Mouse (Mus musculus): ENCODE results near the gene Rtn4rl2. TPM values are rescaled to one million over a fixed set of nuclear protein-coding genes. Genes with fewer than 3 reads are reported as not detected.

Gene Rtn4rl2
- polyA plus RNA-seq, 1 experiment = 0.18 TPM

GRCm38 (mm10) chr2:84895495-84896198 lies 9.1 kb upstream of the Rtn4rl2 start:
- no peak overlapping the region for H3ac ChIP-seq (ENCODE audit: control insufficient read depth, insufficient read length, low read depth)
- no peak overlapping the region for H3K4me3 ChIP-seq (ENCODE audit: insufficient read depth, poor library complexity, severe bottlenecking)
- no peaks in the 10 kb centered on the region for H3K79me2 ChIP-seq (ENCODE audit: control insufficient read depth, insufficient read depth)
- no peaks in the 10 kb centered on the region for H3K79me3 ChIP-seq (ENCODE audit: low read depth)
- TF ChIP-seq FOSL1 (IDR thresholded peaks at IDR 0.05; ENCODE audit: insufficient read depth, low read length, poor library complexity, severe bottlenecking) (no peak), MAX (IDR thresholded peaks at IDR 0.05) (no peak), USF1 (IDR thresholded peaks at IDR 0.05; ENCODE audit: low read depth) (no peak)
- no peaks in the 10 kb centered on the region for H3K36me3 ChIP-seq (ENCODE audit: control insufficient read depth, insufficient read depth)
- H3K27me3 ChIP-seq (ENCODE audit: control insufficient read depth, insufficient read depth, insufficient read length) = peaks cover 17% of the 10 kb centered on the region

GRCm38 (mm10) chr2:84893359-84893758 lies 6.8 kb upstream of the Rtn4rl2 start:
- Histone ChIP-seq H3K36me3 (ENCODE audit: control insufficient read depth, insufficient read depth) (no peaks in the 10 kb centered on the region), H3K79me2 (ENCODE audit: control insufficient read depth, insufficient read depth) (no peaks in the 10 kb centered on the region), H3K79me3 (ENCODE audit: low read depth) (no peaks in the 10 kb centered on the region), H3ac (ENCODE audit: control insufficient read depth, insufficient read length, low read depth) (no peak overlapping the region), H3K27me3 (ENCODE audit: control insufficient read depth, insufficient read depth, insufficient read length) (peaks cover 18% of the 10 kb centered on the region), H3K4me3 (ENCODE audit: insufficient read depth, poor library complexity, severe bottlenecking) (no peak overlapping the region)
- TF ChIP-seq MAX (IDR thresholded peaks at IDR 0.05) (no peak), CTCF (IDR thresholded peaks at IDR 0.05; ENCODE audit: control insufficient read depth, insufficient read depth, insufficient read length) (no peak), CEBPB (IDR thresholded peaks at IDR 0.05; ENCODE audit: low read depth) (no peak), MYOD1 (IDR thresholded peaks at IDR 0.05; ENCODE audit: control insufficient read depth, insufficient read length, low read depth) (no peak), FOSL1 (IDR thresholded peaks at IDR 0.05; ENCODE audit: insufficient read depth, low read length, poor library complexity, severe bottlenecking) (no peak), USF1 (IDR thresholded peaks at IDR 0.05; ENCODE audit: low read depth) (no peak), MYOG (IDR thresholded peaks at IDR 0.05; ENCODE audit: control insufficient read depth, extremely low read depth, insufficient read length) (no peak)

- Histone ChIP-seq H3K27me3 (ENCODE audit: control insufficient read depth, insufficient read depth, insufficient read length) (peaks cover 45% of the 10 kb centered on the region), H3K79me2 (ENCODE audit: control insufficient read depth, insufficient read depth) (no peaks in the 10 kb centered on the region), H3K4me3 (ENCODE audit: insufficient read depth, poor library complexity, severe bottlenecking) (no peak overlapping the region), H3K79me3 (ENCODE audit: low read depth) (no peaks in the 10 kb centered on the region), H3K36me3 (ENCODE audit: control insufficient read depth, insufficient read depth) (no peaks in the 10 kb centered on the region), H3ac (ENCODE audit: control insufficient read depth, insufficient read length, low read depth) (no peak overlapping the region)
- TF ChIP-seq CTCF (IDR thresholded peaks at IDR 0.05; ENCODE audit: control insufficient read depth, insufficient read depth, insufficient read length) (peak; percentile 58), MAX (IDR thresholded peaks at IDR 0.05) (no peak), FOSL1 (IDR thresholded peaks at IDR 0.05; ENCODE audit: insufficient read depth, low read length, poor library complexity, severe bottlenecking) (no peak), USF1 (IDR thresholded peaks at IDR 0.05; ENCODE audit: low read depth) (no peak)
Observed at GRCm38 (mm10) chr2:84890045-84890340, 3.5 kb upstream of the Rtn4rl2 start.

GRCm38 (mm10) chr2:84889316-84890044 lies 3.0 kb upstream of the Rtn4rl2 start:
- TF ChIP-seq CEBPB (IDR thresholded peaks at IDR 0.05; ENCODE audit: low read depth) (no peak), CTCF (IDR thresholded peaks at IDR 0.05; ENCODE audit: control insufficient read depth, insufficient read depth, insufficient read length) (no peak), FOSL1 (IDR thresholded peaks at IDR 0.05; ENCODE audit: insufficient read depth, low read length, poor library complexity, severe bottlenecking) (no peak), USF1 (IDR thresholded peaks at IDR 0.05; ENCODE audit: low read depth) (no peak), MYOG (IDR thresholded peaks at IDR 0.05; ENCODE audit: control insufficient read depth, extremely low read depth, insufficient read length) (no peak), MAX (IDR thresholded peaks at IDR 0.05) (no peak), MYOD1 (IDR thresholded peaks at IDR 0.05; ENCODE audit: control insufficient read depth, insufficient read length, low read depth) (no peak)
- no peaks in the 10 kb centered on the region for H3K79me3 ChIP-seq (ENCODE audit: low read depth)
- no peaks in the 10 kb centered on the region for H3K79me2 ChIP-seq (ENCODE audit: control insufficient read depth, insufficient read depth)
- H3K27me3 ChIP-seq (ENCODE audit: control insufficient read depth, insufficient read depth, insufficient read length) = peaks cover 45% of the 10 kb centered on the region
- H3K4me3 ChIP-seq (ENCODE audit: insufficient read depth, poor library complexity, severe bottlenecking) = no peak overlapping the region
- no peaks in the 10 kb centered on the region for H3K36me3 ChIP-seq (ENCODE audit: control insufficient read depth, insufficient read depth)
- H3ac ChIP-seq (ENCODE audit: control insufficient read depth, insufficient read length, low read depth) = no peak overlapping the region

GRCm38 (mm10) chr2:84888657-84889315 lies 2.3 kb upstream of the Rtn4rl2 start:
- H3K79me2 ChIP-seq (ENCODE audit: control insufficient read depth, insufficient read depth) = no peaks in the 10 kb centered on the region
- H3K79me3 ChIP-seq (ENCODE audit: low read depth) = no peaks in the 10 kb centered on the region
- no peak overlapping the region for H3K4me3 ChIP-seq (ENCODE audit: insufficient read depth, poor library complexity, severe bottlenecking)
- H3ac ChIP-seq (ENCODE audit: control insufficient read depth, insufficient read length, low read depth) = no peak overlapping the region
- peaks cover 48% of the 10 kb centered on the region for H3K27me3 ChIP-seq (ENCODE audit: control insufficient read depth, insufficient read depth, insufficient read length)
- H3K36me3 ChIP-seq (ENCODE audit: control insufficient read depth, insufficient read depth) = no peaks in the 10 kb centered on the region
- TF ChIP-seq CTCF (IDR thresholded peaks at IDR 0.05; ENCODE audit: control insufficient read depth, insufficient read depth, insufficient read length) (peak; percentile 15), MYOG (IDR thresholded peaks at IDR 0.05; ENCODE audit: control insufficient read depth, extremely low read depth, insufficient read length) (no peak)

Measured in C2C12 (cell line).